Mouse (Mus musculus) liver, adult 10 weeks (tissue): Measurements from ENCODE around the gene Rbl1. TPM values are rescaled to one million over a fixed set of nuclear protein-coding genes. Genes with fewer than 3 reads are reported as not detected.

Experiments
- polyA plus RNA-seq: library from polyadenylated mRNA; stranded (reverse); fragments of 350-450 nt; fragmentation: Illumina TruSeq; extraction: RNeasy Lipid Tissue Mini Kit (QIAGEN cat#74804); gene quantifications from one replicate; pipeline ENCODE4 v1.2.3, GENCODE M21; 2014; ENCODE audit warnings: low read depth, low replicate concordance

Rbl1 gene
- polyA plus RNA-seq, result 2.5 TPM

GRCm38 (mm10) chr2:157204366-157205218 is at the start of gene Rbl1:
Rbl1 (minus strand) TSS chr2:157204534.

GRCm38 (mm10) chr2:157135014-157135413 is 69.3 kb downstream of the Rbl1 start, which contains the start of gene Samhd1:
Samhd1 (minus strand) TSS chr2:157135265.

Other genes starting within 250 kb of the Rbl1 start
- gene Ndrg3, start 212.5 kb downstream of the Rbl1 start, polyA plus RNA-seq, result 15.0 TPM
- 1.4 TPM for gene Dsn1, start 197.4 kb downstream of the Rbl1 start, polyA plus RNA-seq
- 0.05 TPM for gene Soga1, start 125.3 kb downstream of the Rbl1 start, polyA plus RNA-seq
- gene Tldc2, start 117.5 kb downstream of the Rbl1 start, polyA plus RNA-seq, result not detected
- gene Samhd1, start 69.3 kb downstream of the Rbl1 start, polyA plus RNA-seq, result 43.8 TPM
- gene Rpn2, start 74.5 kb upstream of the Rbl1 start, polyA plus RNA-seq, result 123 TPM
- gene Mroh8, start 75.0 kb upstream of the Rbl1 start, polyA plus RNA-seq, result not detected
- not detected for gene Ghrh, start 143.0 kb upstream of the Rbl1 start, polyA plus RNA-seq
- gene Manbal, start 163.1 kb upstream of the Rbl1 start, polyA plus RNA-seq, result 3.8 TPM
- 0.13 TPM for gene Src, start 213.9 kb upstream of the Rbl1 start, polyA plus RNA-seq